Comparison of ENCODE assay signal across 25 mouse cellular contexts in the genomic region with DNA sequence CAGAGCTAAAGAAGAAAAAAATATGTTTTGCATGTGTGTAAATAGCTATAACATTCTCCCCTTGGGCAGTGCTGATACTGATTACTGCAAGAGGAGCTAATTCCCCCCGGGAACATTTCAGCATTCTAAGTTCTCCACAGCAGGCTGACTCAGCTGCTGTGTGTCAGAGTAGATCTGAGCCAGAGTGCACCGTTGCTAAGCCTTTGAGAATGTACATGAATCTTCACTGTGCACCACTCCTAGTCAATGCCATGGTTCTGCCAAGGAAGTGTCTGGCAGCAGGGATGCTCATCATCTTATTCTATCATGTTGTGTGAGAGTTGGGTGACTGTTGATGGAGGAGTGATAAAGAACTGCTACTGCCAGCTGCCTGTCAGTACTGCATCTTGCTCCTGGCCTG.
A peak's percentile ranks its signal among the peaks of the same experiment; 100 is the strongest.
DNase-seq lines count a peak whose midpoint lies in the region; ATAC-seq and TF ChIP-seq lines count a peak whose summit lies in the region.
"Had no signal": no experiment of that assay in that cellular context is flagged by ENCODE, and none has a peak within 500 bp of the region (broad histone marks: within the 10 kb centered on the region; RNA-seq: fewer than 3 reads in every experiment).

No protein-coding gene starts in this region.

- WGBS in forebrain, postnatal 0 days = 67% methylated on average over 2 of the region's 2 CpGs
- WGBS in forebrain, embryonic 16.5 days = 69% methylated on average over 2 of the region's 2 CpGs

- H3K4me1 ChIP-seq in forebrain, postnatal 0 days (ENCODE audit: insufficient read depth) = no peaks in the 10 kb centered on the region
- H3K4me1 ChIP-seq in forebrain, embryonic 16.5 days (replicated peaks; ENCODE audit: control insufficient read depth, insufficient read depth, low read length) = no peaks in the 10 kb centered on the region; the same call in 1 of the 2 replicates
- H3K4me1 ChIP-seq: embryonic facial prominence, embryonic 15.5 days; heart, embryonic 15.5 days; limb, embryonic 13.5 days; liver, embryonic 12.5 days; midbrain, embryonic 10.5 days had no signal

- H3K4me2 ChIP-seq in forebrain, postnatal 0 days (ENCODE audit: low read depth) = no peak overlapping the region
- no peak overlapping the region for H3K4me2 ChIP-seq in forebrain, embryonic 16.5 days (ENCODE audit: low read length)
- H3K4me2 ChIP-seq: embryonic facial prominence, embryonic 15.5 days; heart, embryonic 15.5 days; hindbrain, embryonic 14.5 days; limb, embryonic 13.5 days; liver, embryonic 12.5 days had no signal

- no peak for TF ChIP-seq CTCF in forebrain, postnatal 0 days (IDR thresholded peaks at IDR 0.05; ENCODE audit: low read depth)

- no peak for DNase-seq in forebrain, postnatal 0 days
- DNase-seq in left cerebral cortex, postnatal 25 days (ENCODE audit: low spot score in 2 of 2) = peak; percentile 18 to 62
- DNase-seq in left cerebral cortex, adult 9 months (ENCODE audit: low spot score in 2 of 2) = no peak
- peak; percentile 22 for DNase-seq in MN1 (ENCODE audit: low spot score)
- DNase-seq in brain, adult 2 months (ENCODE audit: low read depth, low spot score) = peak; percentile 83
- DNase-seq in layer of hippocampus, adult 11-12 months (ENCODE audit: low spot score) = no peak
- DNase-seq: cerebellum, adult 8-10 months; cerebellum, postnatal 36 days; embryo, embryonic 11 days; gastrocnemius, postnatal 25 days; heart, adult 2 months; heart, postnatal 4 days; kidney, adult 8-10 months; kidney, postnatal 10 days; lung, adult 18-20 months; lung, postnatal 10 days; retina, postnatal 1 day had no signal

- no peaks in the 10 kb centered on the region for H3K9me3 ChIP-seq in forebrain, postnatal 0 days (ENCODE audit: low read length)
- H3K9me3 ChIP-seq in forebrain, embryonic 16.5 days (ENCODE audit: control insufficient read depth, low read length) = no peaks in the 10 kb centered on the region
- H3K9me3 ChIP-seq: embryonic facial prominence, embryonic 15.5 days; heart, embryonic 15.5 days; limb, embryonic 13.5 days; liver, embryonic 12.5 days; midbrain, embryonic 10.5 days had no signal

- H3K4me3 ChIP-seq in forebrain, postnatal 0 days (ENCODE audit: low read depth, low read length) = no peak overlapping the region
- H3K4me3 ChIP-seq in forebrain, embryonic 16.5 days (replicated peaks; ENCODE audit: low read length) = no peak overlapping the region
- H3K4me3 ChIP-seq: embryonic facial prominence, embryonic 15.5 days; heart, adult 2 months; heart, embryonic 15.5 days; limb, embryonic 13.5 days; liver, embryonic 12.5 days; midbrain, embryonic 10.5 days had no signal

- intact Hi-C loops in left cerebral cortex, postnatal 25 days (cut with DNase I) = no loop called here

- ATAC-seq in forebrain, postnatal 0 days = peak; percentile 54
- no peak for ATAC-seq in forebrain, embryonic 16.5 days
- ATAC-seq: liver, embryonic 12.5 days had no signal

- H3K36me3 ChIP-seq in forebrain, postnatal 0 days (ENCODE audit: insufficient read depth) = no peaks in the 10 kb centered on the region
- no peaks in the 10 kb centered on the region for H3K36me3 ChIP-seq in forebrain, embryonic 16.5 days (ENCODE audit: control insufficient read depth, insufficient read depth)
- H3K36me3 ChIP-seq: embryonic facial prominence, embryonic 15.5 days; heart, embryonic 15.5 days; limb, embryonic 13.5 days; liver, embryonic 12.5 days; midbrain, embryonic 10.5 days had no signal

- H3K9ac ChIP-seq in forebrain, postnatal 0 days = no peak overlapping the region
- no peak overlapping the region for H3K9ac ChIP-seq in forebrain, embryonic 16.5 days (replicated peaks; ENCODE audit: low read depth, low read length)
- H3K9ac ChIP-seq: embryonic facial prominence, embryonic 15.5 days; heart, embryonic 15.5 days; hindbrain, embryonic 14.5 days; limb, embryonic 13.5 days; liver, embryonic 12.5 days had no signal

- H3K27me3 ChIP-seq in forebrain, postnatal 0 days (ENCODE audit: insufficient read depth, low read length) = no peaks in the 10 kb centered on the region
- no peaks in the 10 kb centered on the region for H3K27me3 ChIP-seq in forebrain, embryonic 16.5 days (replicated peaks; ENCODE audit: control insufficient read depth, insufficient read depth, low read length)
- H3K27me3 ChIP-seq: embryonic facial prominence, embryonic 15.5 days; heart, embryonic 15.5 days; limb, embryonic 13.5 days; liver, embryonic 12.5 days had no signal

- H3K27ac ChIP-seq in forebrain, postnatal 0 days (ENCODE audit: low read depth, low read length) = no peak overlapping the region
- H3K27ac ChIP-seq in forebrain, embryonic 16.5 days (ENCODE audit: low read length) = no peak overlapping the region
- H3K27ac ChIP-seq: embryonic facial prominence, embryonic 15.5 days; heart, adult 2 months; heart, embryonic 15.5 days; hindbrain, embryonic 14.5 days; limb, embryonic 13.5 days; liver, embryonic 12.5 days; midbrain, embryonic 10.5 days; stomach, postnatal 0 days had no signal

Comparison
In these comparisons a context has a peak if more than half of its experiments do, and no peak if none do; other contexts are left out.
1. DNase-seq: peak in left cerebral cortex, postnatal 25 days (2 of 2), MN1 (single experiment) and brain, adult 2 months (single experiment); none in forebrain, postnatal 0 days (single experiment), left cerebral cortex, adult 9 months (0 of 2) and layer of hippocampus, adult 11-12 months (single experiment).